Mouse (Mus musculus) kidney, postnatal 0 days (tissue): ENCODE measurements around the gene Tnfsf18. TPM values are rescaled to one million over a fixed set of nuclear protein-coding genes. Genes with fewer than 3 reads are reported as not detected.
A peak's percentile ranks its signal among the peaks of the same experiment; 100 is the strongest.

Source experiments
- ATAC-seq: fragments of 200-750 bp; cut with Nextera tagmentation; replicated peaks from 2 replicates; pipeline ENCODE4 v1.8.0; 2017; ENCODE audit warnings: low read depth, moderate number of reproducible peaks, moderate TSS enrichment, moderate library complexity; ENCODE audit not compliant: low FRiP score
- DNase-seq: peaks from one replicate; pipeline ENCODE4 v3.0.0-alpha.2; 2016; ENCODE audit warnings: low spot score
- H3K27ac ChIP-seq: fragments of 300-500 bp; sonication (generic); 2 replicates; pipeline ENCODE4 v1.5.1; 2014; ENCODE audit warnings: mild to moderate bottlenecking
- H3K27me3 ChIP-seq: fragments of 300-500 bp; sonication (generic); 2 replicates; pipeline ENCODE4 v1.6.1; 2014; ENCODE audit warnings: low read length, mixed read lengths; ENCODE audit not compliant: insufficient read depth
- H3K36me3 ChIP-seq: fragments of 300-500 bp; sonication (generic); 2 replicates; pipeline ENCODE4 v1.6.1; 2014; ENCODE audit warnings: low read length, mixed read lengths; ENCODE audit not compliant: insufficient read depth
- H3K4me1 ChIP-seq: fragments of 300-500 bp; sonication (generic); replicated peaks from 2 replicates; pipeline ENCODE4 v1.6.1; 2014; ENCODE audit warnings: antibody characterized with exemption, low read length, mixed read lengths; ENCODE audit not compliant: insufficient read depth
- H3K4me2 ChIP-seq: fragments of 300-500 bp; sonication (generic); 2 replicates; pipeline ENCODE4 v1.6.1; 2014; ENCODE audit warnings: mild to moderate bottlenecking, low read length, moderate library complexity, mixed read lengths
- H3K4me3 ChIP-seq: fragments of 300-500 bp; sonication (generic); replicated peaks from 2 replicates; pipeline ENCODE4 v1.5.1; 2014; ENCODE audit warnings: low read depth, low read length
- H3K9ac ChIP-seq: fragments of 300-500 bp; sonication (generic); 2 replicates; pipeline ENCODE4 v1.6.1; 2014; ENCODE audit warnings: low read depth, low read length
- H3K9me3 ChIP-seq: fragments of 300-500 bp; sonication (generic); replicated peaks from 2 replicates; pipeline ENCODE4 v1.6.1; 2016; ENCODE audit warnings: low read length, inconsistent platforms, mixed read lengths
- CTCF ChIP-seq: IDR thresholded peaks from 2 replicates; pipeline ENCODE4 v1.5.1; 2016; ENCODE audit warnings: antibody characterized with exemption, low read depth, mild to moderate bottlenecking, moderate library complexity
- WGBS: fragments of 180-500 bp; shearing (Covaris S2); extraction: QIAGEN DNeasy Blood & Tissue Kit; methylation state at CpG from one replicate; pipeline ENCODE4 v1.1.7; 2014; 5-methylcytosine and 5-hydroxymethylcytosine counted together
- polyA plus RNA-seq: library from polyadenylated mRNA; unstranded; fragments of >200 nt; fragmentation: Nextera tagmentation; extraction: Ambion mirVana; gene quantifications from 2 replicates; pipeline ENCODE4 v1.2.1, GENCODE M21; 2015

The Tnfsf18 gene
- polyA plus RNA-seq, 1 experiment from 2014 or later, result not detected

- H3K36me3 ChIP-seq, result no peaks in the 10 kb centered on the region
- H3K9ac ChIP-seq, result no peak overlapping the region
- DNase-seq (no peak), ATAC-seq (no peak)
- no peak for TF ChIP-seq CTCF
- H3K4me3 ChIP-seq, result no peak overlapping the region
- no peaks in the 10 kb centered on the region for H3K27me3 ChIP-seq
- no peaks in the 10 kb centered on the region for H3K9me3 ChIP-seq
- WGBS, result 83% methylated on average over 4 of the region's 4 CpGs
- no peaks in the 10 kb centered on the region for H3K4me1 ChIP-seq
- no peak overlapping the region for H3K4me2 ChIP-seq
- no peak overlapping the region for H3K27ac ChIP-seq
Measured at GRCm38 (mm10) chr1:161500811-161501146, 6.3 kb downstream of the Tnfsf18 start.

GRCm38 (mm10) chr1:161506317-161506716 lies 11.9 kb downstream of the Tnfsf18 start:
- H3K36me3 ChIP-seq, result no peaks in the 10 kb centered on the region
- DNase-seq (no peak), ATAC-seq (no peak)
- H3K4me1 ChIP-seq, result no peaks in the 10 kb centered on the region
- H3K9ac ChIP-seq, result no peak overlapping the region
- no peak overlapping the region for H3K27ac ChIP-seq
- H3K9me3 ChIP-seq, result no peaks in the 10 kb centered on the region
- 74% methylated on average over 4 of the region's 4 CpGs for WGBS
- no peak overlapping the region for H3K4me3 ChIP-seq
- no peaks in the 10 kb centered on the region for H3K27me3 ChIP-seq
- no peak overlapping the region for H3K4me2 ChIP-seq
- no peak for TF ChIP-seq CTCF

- Histone ChIP-seq H3K9me3 (no peaks in the 10 kb centered on the region), H3K36me3 (no peaks in the 10 kb centered on the region), H3K4me1 (no peaks in the 10 kb centered on the region), H3K27ac (0 out of 2 replicates have a peak overlapping the region, but pooled peaks have one; percentile 42), H3K9ac (no peak overlapping the region), H3K4me2 (no peak overlapping the region), H3K4me3 (no peak overlapping the region), H3K27me3 (no peaks in the 10 kb centered on the region)
- ATAC-seq (peak; percentile 21; the same call in 1 of the 2 replicates), DNase-seq (peak; percentile 78)
- no peak for TF ChIP-seq CTCF
- 41% methylated on average over 3 of the region's 3 CpGs for WGBS
Measured at GRCm38 (mm10) chr1:161507623-161508047, 13.2 kb downstream of the Tnfsf18 start.

- Histone ChIP-seq H3K27me3 (no peaks in the 10 kb centered on the region), H3K4me1 (no peaks in the 10 kb centered on the region), H3K4me2 (no peak overlapping the region), H3K9me3 (no peaks in the 10 kb centered on the region), H3K27ac (no peak overlapping the region), H3K9ac (no peak overlapping the region), H3K36me3 (no peaks in the 10 kb centered on the region), H3K4me3 (no peak overlapping the region)
- WGBS, result 85% methylated on average over 3 of the region's 3 CpGs
- no peak for DNase-seq
- no peak for ATAC-seq
- TF ChIP-seq CTCF, result no peak
Measured at GRCm38 (mm10) chr1:161517355-161517754, 22.9 kb downstream of the Tnfsf18 start.

DNA sequence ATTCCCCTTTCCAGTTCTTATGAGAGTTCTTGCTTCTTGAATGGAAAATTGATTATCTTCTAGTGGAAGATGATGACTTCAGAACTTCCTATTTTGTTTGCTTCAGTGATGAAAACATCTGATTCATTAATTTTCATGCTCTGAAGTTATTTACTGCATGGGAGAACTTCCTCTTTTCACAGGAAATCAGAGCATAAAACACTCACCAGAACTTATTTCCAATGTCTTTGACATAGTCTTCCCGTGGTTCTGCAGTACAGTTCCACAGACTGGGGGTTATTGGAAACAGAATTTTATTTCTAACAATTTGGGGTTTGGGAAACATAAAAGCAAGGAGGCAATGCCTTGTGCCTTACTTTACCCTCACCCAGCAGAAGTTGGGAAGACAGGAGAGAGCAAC lies 25.8 kb downstream of the Tnfsf18 start:
- Histone ChIP-seq H3K27me3 (no peaks in the 10 kb centered on the region), H3K4me2 (no peak overlapping the region), H3K4me3 (no peak overlapping the region), H3K9me3 (no peaks in the 10 kb centered on the region), H3K9ac (no peak overlapping the region), H3K36me3 (no peaks in the 10 kb centered on the region), H3K27ac (no peak overlapping the region), H3K4me1 (no peaks in the 10 kb centered on the region)
- ATAC-seq (no peak), DNase-seq (no peak)
- no peak for TF ChIP-seq CTCF
- WGBS, result 72% methylated on average over 1 of the region's 1 CpGs

GRCm38 (mm10) chr1:161528173-161528572 lies 33.7 kb downstream of the Tnfsf18 start:
- no peak for ATAC-seq
- no peak overlapping the region for H3K27ac ChIP-seq
- H3K9me3 ChIP-seq, result no peaks in the 10 kb centered on the region
- no peak overlapping the region for H3K4me2 ChIP-seq
- no peak overlapping the region for H3K9ac ChIP-seq
- H3K4me1 ChIP-seq, result no peaks in the 10 kb centered on the region
- no peak for TF ChIP-seq CTCF
- no peak overlapping the region for H3K4me3 ChIP-seq
- H3K27me3 ChIP-seq, result no peaks in the 10 kb centered on the region
- WGBS, result 90% methylated on average over 1 of the region's 1 CpGs
- DNase-seq, result no peak
- H3K36me3 ChIP-seq, result no peaks in the 10 kb centered on the region

DNA sequence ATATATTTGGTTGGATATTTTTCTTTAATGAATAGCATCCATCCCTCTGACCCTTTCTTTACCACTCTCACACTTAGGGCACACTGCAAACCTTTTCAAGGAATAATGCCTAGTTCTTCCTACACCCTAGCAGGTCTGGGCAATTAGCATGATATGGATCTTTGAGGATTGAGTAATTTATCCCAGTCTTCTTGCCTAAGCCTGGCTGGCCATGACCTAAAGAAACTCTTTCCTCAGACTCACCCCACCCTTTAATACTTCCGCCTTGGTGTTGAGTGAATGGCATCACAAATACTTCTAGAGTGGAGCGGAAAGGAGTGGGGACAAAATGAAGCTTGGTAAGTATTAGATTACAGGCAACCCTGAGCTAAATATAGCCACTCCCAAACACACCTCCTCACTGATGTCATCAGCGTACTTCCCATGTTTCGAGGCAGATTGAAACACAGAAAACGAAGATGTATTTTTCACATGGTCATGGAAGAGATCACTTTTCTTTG lies 56.2 kb downstream of the Tnfsf18 start:
- Histone ChIP-seq H3K4me1 (no peaks in the 10 kb centered on the region), H3K9ac (no peak overlapping the region), H3K36me3 (no peaks in the 10 kb centered on the region), H3K4me2 (no peak overlapping the region), H3K27me3 (no peaks in the 10 kb centered on the region), H3K9me3 (no peaks in the 10 kb centered on the region), H3K4me3 (no peak overlapping the region), H3K27ac (no peak overlapping the region)
- WGBS, result 81% methylated on average over 5 of the region's 5 CpGs
- ATAC-seq (no peak), DNase-seq (no peak)
- no peak for TF ChIP-seq CTCF
